Mouse (Mus musculus) limb, embryonic 13.5 days (tissue): ENCODE data around the gene Myocd. TPM values are rescaled to one million over a fixed set of nuclear protein-coding genes. Genes with fewer than 3 reads are reported as not detected.
A peak's percentile ranks its signal among the peaks of the same experiment; 100 is the strongest.

Source experiments
- ATAC-seq: fragments of 200-750 bp; cut with Nextera tagmentation; 2 replicates; pipeline ENCODE4 v1.8.0; 2017; ENCODE audit warnings: low read depth, moderate number of reproducible peaks, moderate TSS enrichment; ENCODE audit not compliant: low FRiP score
- H3K27ac ChIP-seq: fragments of 300-500 bp; sonication (generic); 2 replicates; pipeline ENCODE4 v1.5.1; 2015; ENCODE audit warnings: inconsistent platforms, mild to moderate bottlenecking, moderate library complexity
- H3K27me3 ChIP-seq: fragments of 300-500 bp; sonication (generic); 2 replicates; pipeline ENCODE4 v1.6.1; 2015; ENCODE audit warnings: mild to moderate bottlenecking, inconsistent platforms
- H3K36me3 ChIP-seq: fragments of 300-500 bp; sonication (generic); 2 replicates; pipeline ENCODE4 v1.6.1; 2015; ENCODE audit warnings: inconsistent platforms, mild to moderate bottlenecking, moderate library complexity
- H3K4me1 ChIP-seq: fragments of 300-500 bp; sonication (generic); 2 replicates; pipeline ENCODE4 v1.6.1; 2015; ENCODE audit warnings: inconsistent platforms
- H3K4me2 ChIP-seq: fragments of 300-500 bp; sonication (generic); replicated peaks from 2 replicates; pipeline ENCODE4 v1.6.1; 2015; ENCODE audit warnings: inconsistent platforms, mild to moderate bottlenecking, moderate library complexity
- H3K4me3 ChIP-seq: fragments of 300-500 bp; sonication (generic); 2 replicates; pipeline ENCODE4 v1.5.1; 2015; ENCODE audit warnings: moderate library complexity, mild to moderate bottlenecking, inconsistent platforms
- H3K9ac ChIP-seq: fragments of 300-500 bp; sonication (generic); 2 replicates; pipeline ENCODE4 v1.6.1; 2015; ENCODE audit warnings: mild to moderate bottlenecking, inconsistent platforms
- H3K9me3 ChIP-seq: fragments of 300-500 bp; sonication (generic); 2 replicates; pipeline ENCODE4 v1.6.1; 2016; ENCODE audit warnings: inconsistent platforms
- WGBS: fragments of 180-500 bp; shearing (Covaris S2); methylation state at CpG from one replicate; pipeline ENCODE4 v1.1.7; 2015; 5-methylcytosine and 5-hydroxymethylcytosine counted together
- polyA plus RNA-seq: library from polyadenylated mRNA; unstranded; fragments of >200 nt; fragmentation: Nextera tagmentation; extraction: Ambion mirVana; gene quantifications from 2 replicates; pipeline ENCODE4 v1.2.1, GENCODE M21; 2015

Myocd gene
- polyA plus RNA-seq, 1 experiment from 2014 or later: 0.53 TPM

DNA sequence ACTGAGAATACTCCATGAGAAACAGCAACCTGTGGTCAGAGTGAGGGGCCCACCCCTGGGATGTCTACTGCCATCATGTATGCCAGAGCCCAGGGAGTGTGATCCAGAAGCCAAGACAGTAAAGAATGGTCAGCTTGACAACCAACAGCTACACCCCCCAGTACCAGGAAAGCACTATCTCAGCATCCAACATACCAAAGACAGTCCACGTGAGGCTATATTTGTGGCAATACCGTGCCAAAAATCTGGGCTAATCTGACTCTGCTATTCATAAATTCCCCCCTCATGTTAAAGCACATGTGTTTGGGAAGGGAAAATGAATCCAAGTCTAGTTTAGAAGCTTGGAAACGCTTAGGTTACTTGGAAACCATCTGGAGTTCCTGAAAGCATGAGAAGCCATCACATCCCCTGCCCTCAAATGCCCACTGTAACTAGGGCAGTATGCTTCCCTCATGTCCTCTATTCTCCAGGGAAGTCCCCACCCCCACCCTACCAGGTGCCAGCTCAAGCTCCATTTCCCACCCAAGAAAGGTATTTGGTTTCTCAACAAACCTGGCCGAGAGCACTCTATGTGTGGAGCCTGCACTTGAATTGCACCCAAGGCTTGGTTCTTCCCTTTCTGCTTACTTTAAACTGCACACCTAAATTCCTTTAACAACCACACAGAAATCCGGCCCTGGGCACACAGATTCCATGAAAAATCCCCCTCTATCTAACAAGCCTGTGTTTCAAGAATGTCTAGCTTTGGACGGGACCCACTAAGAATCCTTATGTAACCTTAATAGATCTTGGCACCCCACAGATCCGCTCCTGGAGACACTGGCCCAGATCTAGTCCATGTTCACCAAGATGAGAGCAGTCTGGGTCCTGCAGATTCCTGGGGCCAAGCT lies 108.6 kb downstream of the Myocd start:
- whole genome bisulfite sequencing: 53% methylated on average over 7 of the region's 7 CpGs
- Histone ChIP-seq H3K36me3 (no peaks in the 10 kb centered on the region), H3K4me1 (peaks cover 16% of the 10 kb centered on the region), H3K27ac (no peak overlapping the region), H3K9ac (peak overlapping the region; percentile 87; the same call in 1 of the 2 replicates), H3K4me2 (peak overlapping the region; percentile 97), H3K4me3 (peak overlapping the region; percentile 85), H3K9me3 (no peaks in the 10 kb centered on the region), H3K27me3 (peaks cover 25% of the 10 kb centered on the region)
- ATAC-seq: no peak

DNA sequence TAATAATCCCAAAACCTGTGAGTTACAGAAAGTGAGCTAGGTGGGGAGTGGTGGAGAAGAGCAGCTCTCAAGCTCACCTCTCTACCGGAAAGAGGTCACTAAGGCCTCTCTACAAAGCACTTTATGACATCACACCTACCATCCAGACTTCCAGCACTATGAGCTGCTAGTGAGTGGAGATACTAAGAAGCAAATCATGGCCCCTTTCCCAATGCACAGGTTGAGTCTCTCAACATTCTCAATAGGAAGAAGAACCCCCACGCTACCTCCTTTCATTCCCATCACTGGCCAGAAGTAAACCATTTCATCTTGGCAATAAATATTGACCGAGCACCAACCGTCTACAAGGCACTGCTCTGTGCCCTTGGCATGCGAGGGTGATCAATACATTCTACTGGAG lies 110.0 kb downstream of the Myocd start, which contains the start of gene 1700086D15Rik:
TSS of gene 1700086D15Rik (minus strand) at position 101 of the 400 bp plus-strand sequence.
- no peak within 1 kb of the TSS for H3K9ac ChIP-seq
- no peak for ATAC-seq
- no peak within 1 kb of the TSS for H3K4me2 ChIP-seq
- H3K9me3 ChIP-seq: no peaks in the 10 kb centered on the region
- no peak within 1 kb of the TSS for H3K4me3 ChIP-seq
- 90% methylated on average over 5 of the region's 5 CpGs for WGBS
- H3K27ac ChIP-seq: no peak within 1 kb of the TSS
- H3K4me1 ChIP-seq: peaks cover 16% of the 10 kb centered on the region
- no peaks in the 10 kb centered on the region for H3K36me3 ChIP-seq
- peaks cover 25% of the 10 kb centered on the region for H3K27me3 ChIP-seq

DNA sequence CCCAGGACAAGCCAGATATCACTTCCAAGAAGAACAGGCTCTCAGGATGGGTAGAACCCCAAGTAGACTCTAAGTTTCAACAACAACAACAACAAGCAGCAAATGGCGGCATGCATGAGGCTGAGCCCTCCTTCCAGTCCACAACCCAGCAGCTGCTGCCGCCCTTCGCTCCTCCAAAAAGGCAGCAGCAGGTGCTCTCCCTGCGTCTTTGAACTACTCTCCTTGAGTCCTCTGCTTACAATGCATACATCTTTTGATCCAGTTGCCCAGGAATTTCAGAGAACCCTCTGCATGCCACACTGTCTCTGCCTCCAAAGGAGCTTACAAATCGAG lies 111.2 kb downstream of the Myocd start:
- no peak overlapping the region for H3K4me3 ChIP-seq
- no peaks in the 10 kb centered on the region for H3K36me3 ChIP-seq
- H3K4me2 ChIP-seq: no peak overlapping the region
- no peak overlapping the region for H3K27ac ChIP-seq
- 89% methylated on average over 5 of the region's 5 CpGs for WGBS
- ATAC-seq: no peak
- H3K4me1 ChIP-seq: peaks cover 16% of the 10 kb centered on the region
- peaks cover 25% of the 10 kb centered on the region for H3K27me3 ChIP-seq
- no peaks in the 10 kb centered on the region for H3K9me3 ChIP-seq
- no peak overlapping the region for H3K9ac ChIP-seq

GRCm38 (mm10) chr11:65157966-65158657 lies 111.7 kb downstream of the Myocd start:
- Histone ChIP-seq H3K4me2 (no peak overlapping the region), H3K4me1 (peaks cover 16% of the 10 kb centered on the region), H3K27ac (no peak overlapping the region), H3K27me3 (peaks cover 21% of the 10 kb centered on the region), H3K4me3 (no peak overlapping the region), H3K9me3 (no peaks in the 10 kb centered on the region), H3K36me3 (no peaks in the 10 kb centered on the region), H3K9ac (no peak overlapping the region)
- WGBS: 88% methylated on average over 20 of the region's 20 CpGs
- no peak for ATAC-seq

GRCm38 (mm10) chr11:65153006-65153405 lies 116.8 kb downstream of the Myocd start:
- H3K27ac ChIP-seq: no peak overlapping the region
- no peak overlapping the region for H3K4me2 ChIP-seq
- H3K36me3 ChIP-seq: no peaks in the 10 kb centered on the region
- H3K9ac ChIP-seq: no peak overlapping the region
- 71% methylated on average over 5 of the region's 5 CpGs for WGBS
- no peaks in the 10 kb centered on the region for H3K9me3 ChIP-seq
- H3K4me3 ChIP-seq: no peak overlapping the region
- peaks cover 3% of the 10 kb centered on the region; the same call in 1 of the 2 replicates for H3K4me1 ChIP-seq
- ATAC-seq: no peak
- H3K27me3 ChIP-seq: no peaks in the 10 kb centered on the region

DNA sequence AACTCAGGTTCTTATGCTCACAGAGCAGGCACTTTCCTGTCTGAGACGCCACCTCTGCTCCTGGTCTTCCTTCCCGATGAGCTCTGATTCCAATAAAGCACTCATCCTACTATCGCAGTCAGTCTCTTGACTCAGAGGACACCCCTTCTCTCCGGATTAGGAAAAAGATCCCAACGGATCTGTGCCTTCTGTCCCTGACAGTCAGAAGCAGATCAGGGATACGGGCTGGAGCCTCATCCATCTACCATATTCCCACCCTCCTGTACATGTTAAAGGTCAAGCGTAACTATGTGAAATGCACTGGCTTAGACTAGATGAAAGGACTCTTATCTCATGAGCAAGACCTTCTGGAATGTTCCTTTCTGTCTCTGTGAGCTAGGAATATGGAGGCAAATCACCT lies 121.3 kb downstream of the Myocd start:
- H3K4me1 ChIP-seq: no peaks in the 10 kb centered on the region
- H3K27ac ChIP-seq: no peak overlapping the region
- no peaks in the 10 kb centered on the region for H3K9me3 ChIP-seq
- no peak overlapping the region for H3K4me3 ChIP-seq
- ATAC-seq: no peak
- WGBS: 84% methylated on average over 7 of the region's 7 CpGs
- H3K36me3 ChIP-seq: no peaks in the 10 kb centered on the region
- H3K27me3 ChIP-seq: no peaks in the 10 kb centered on the region
- no peak overlapping the region for H3K4me2 ChIP-seq
- no peak overlapping the region for H3K9ac ChIP-seq

GRCm38 (mm10) chr11:65142838-65143417 lies 126.9 kb downstream of the Myocd start:
- Histone ChIP-seq H3K9ac (no peak overlapping the region), H3K4me1 (no peaks in the 10 kb centered on the region), H3K9me3 (no peaks in the 10 kb centered on the region), H3K27ac (no peak overlapping the region), H3K4me2 (no peak overlapping the region), H3K36me3 (no peaks in the 10 kb centered on the region), H3K27me3 (no peaks in the 10 kb centered on the region), H3K4me3 (no peak overlapping the region)
- 72% methylated on average over 4 of the region's 4 CpGs for WGBS
- no peak for ATAC-seq

- H3K36me3 ChIP-seq: no peaks in the 10 kb centered on the region
- ATAC-seq: no peak
- H3K9me3 ChIP-seq: no peaks in the 10 kb centered on the region
- H3K27me3 ChIP-seq: no peaks in the 10 kb centered on the region
- no peak overlapping the region for H3K4me2 ChIP-seq
- no peak overlapping the region for H3K4me3 ChIP-seq
- H3K27ac ChIP-seq: no peak overlapping the region
- H3K4me1 ChIP-seq: no peaks in the 10 kb centered on the region
- 88% methylated on average over 3 of the region's 3 CpGs for WGBS
- no peak overlapping the region for H3K9ac ChIP-seq
These were observed 130.8 kb downstream of the Myocd start for GRCm38 (mm10) chr11:65139030-65139429.

- no peak overlapping the region for H3K9ac ChIP-seq
- H3K4me1 ChIP-seq: no peaks in the 10 kb centered on the region
- no peak overlapping the region for H3K27ac ChIP-seq
- H3K4me2 ChIP-seq: no peak overlapping the region
- H3K4me3 ChIP-seq: no peak overlapping the region
- H3K9me3 ChIP-seq: no peaks in the 10 kb centered on the region
- no peaks in the 10 kb centered on the region for H3K36me3 ChIP-seq
- no peak for ATAC-seq
- H3K27me3 ChIP-seq: no peaks in the 10 kb centered on the region
- 87% methylated on average over 2 of the region's 2 CpGs for WGBS
These were observed 132.6 kb downstream of the Myocd start for GRCm38 (mm10) chr11:65137145-65137652.

- no peak overlapping the region for H3K9ac ChIP-seq
- no peaks in the 10 kb centered on the region for H3K36me3 ChIP-seq
- H3K4me1 ChIP-seq: no peaks in the 10 kb centered on the region
- H3K4me2 ChIP-seq: no peak overlapping the region
- no peak overlapping the region for H3K27ac ChIP-seq
- 85% methylated on average over 8 of the region's 8 CpGs for WGBS
- no peaks in the 10 kb centered on the region for H3K27me3 ChIP-seq
- no peak for ATAC-seq
- H3K4me3 ChIP-seq: no peak overlapping the region
- H3K9me3 ChIP-seq: no peaks in the 10 kb centered on the region
These were observed 134.5 kb downstream of the Myocd start for GRCm38 (mm10) chr11:65135251-65135739.

DNA sequence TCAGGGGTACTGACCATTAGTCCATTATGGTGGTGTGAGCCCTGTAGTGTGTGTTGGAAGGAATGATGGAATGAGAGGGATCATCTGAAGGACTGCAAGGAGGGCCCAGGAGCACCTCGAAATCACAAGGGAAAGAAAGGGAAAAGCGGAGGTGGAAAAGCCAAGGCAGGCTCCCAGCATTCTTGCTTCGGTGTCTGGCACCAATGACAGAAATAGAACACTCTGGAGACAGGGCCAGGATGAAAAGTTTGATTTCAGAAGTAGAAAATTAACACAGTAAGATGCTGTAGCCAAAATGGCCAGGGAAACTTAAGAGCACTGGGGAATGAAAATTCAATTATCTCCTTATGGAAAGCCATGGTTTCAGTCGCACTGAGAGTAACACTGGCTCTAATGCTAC lies 136.1 kb downstream of the Myocd start:
- no peak for ATAC-seq
- no peak overlapping the region for H3K4me3 ChIP-seq
- H3K27me3 ChIP-seq: no peaks in the 10 kb centered on the region
- no peaks in the 10 kb centered on the region for H3K4me1 ChIP-seq
- H3K27ac ChIP-seq: no peak overlapping the region
- H3K36me3 ChIP-seq: no peaks in the 10 kb centered on the region
- WGBS: 89% methylated on average over 4 of the region's 4 CpGs
- H3K9me3 ChIP-seq: no peaks in the 10 kb centered on the region
- no peak overlapping the region for H3K9ac ChIP-seq
- no peak overlapping the region for H3K4me2 ChIP-seq

DNA sequence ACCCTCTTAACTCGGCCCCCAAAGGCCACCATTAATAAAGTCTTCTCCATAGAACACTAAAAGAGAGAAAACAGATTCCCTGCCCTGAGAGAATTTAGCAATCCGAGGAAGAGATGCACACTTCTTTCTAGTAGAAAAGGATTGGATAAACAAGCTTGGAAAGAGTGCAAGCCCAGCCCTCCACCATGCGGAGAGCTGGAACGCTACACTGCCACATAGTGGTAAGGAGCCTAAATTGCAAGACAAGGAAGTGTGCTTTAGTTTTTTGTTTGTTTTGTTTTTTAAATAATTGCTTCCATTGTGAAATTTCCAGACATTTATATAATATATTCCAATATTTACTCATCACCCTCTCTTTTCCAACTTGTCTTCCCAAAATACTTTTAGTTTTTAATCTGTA lies 140.7 kb downstream of the Myocd start:
- H3K4me3 ChIP-seq: no peak overlapping the region
- ATAC-seq: no peak
- H3K4me1 ChIP-seq: peaks cover 9% of the 10 kb centered on the region
- no peaks in the 10 kb centered on the region for H3K36me3 ChIP-seq
- H3K4me2 ChIP-seq: no peak overlapping the region
- 79% methylated on average over 4 of the region's 4 CpGs for WGBS
- no peak overlapping the region for H3K9ac ChIP-seq
- no peaks in the 10 kb centered on the region for H3K9me3 ChIP-seq
- H3K27ac ChIP-seq: no peak overlapping the region
- H3K27me3 ChIP-seq: no peaks in the 10 kb centered on the region
